Mouse (Mus musculus) C2C12 (cell line): ENCODE measurements around the gene Aff3. TPM values are rescaled to one million over a fixed set of nuclear protein-coding genes. Genes with fewer than 3 reads are reported as not detected.

ENCODE experiments used
- H3K27me3 ChIP-seq: one replicate; pipeline ENCODE4 v1.6.1; 2011; ENCODE audit not compliant: control insufficient read depth, insufficient read depth, insufficient read length
- H3K36me3 ChIP-seq: one replicate; pipeline ENCODE4 v1.6.1; 2011; ENCODE audit not compliant: control insufficient read depth, insufficient read depth
- H3K4me3 ChIP-seq: one replicate; pipeline ENCODE4 v1.5.1; 2011; ENCODE audit warnings: mild to moderate bottlenecking, control low read depth; ENCODE audit not compliant: poor library complexity, insufficient read depth, severe bottlenecking
- H3K79me2 ChIP-seq: one replicate; pipeline ENCODE4 v1.6.1; 2011; ENCODE audit not compliant: control insufficient read depth, insufficient read depth
- H3K79me3 ChIP-seq: one replicate; pipeline ENCODE4 v1.6.1; 2011; ENCODE audit warnings: low read depth, control low read depth
- H3ac ChIP-seq: one replicate; pipeline ENCODE3; 2011; ENCODE audit warnings: low read depth; ENCODE audit not compliant: control insufficient read depth, insufficient read length
- CEBPB ChIP-seq: IDR thresholded peaks from one replicate; pipeline ENCODE4 v1.6.1; 2011; ENCODE audit warnings: low read depth, mild to moderate bottlenecking, control low read depth, moderate library complexity
- CTCF ChIP-seq: IDR thresholded peaks from one replicate; pipeline ENCODE4 v1.5.1; 2011; ENCODE audit not compliant: control insufficient read depth, insufficient read depth, insufficient read length
- FOSL1 ChIP-seq: IDR thresholded peaks from one replicate; pipeline ENCODE4 v1.8.0; 2011; ENCODE audit warnings: mild to moderate bottlenecking, low read length; ENCODE audit not compliant: poor library complexity, insufficient read depth, severe bottlenecking
- MAX ChIP-seq: IDR thresholded peaks from one replicate; pipeline ENCODE4 v1.6.1; 2011; ENCODE audit warnings: mild to moderate bottlenecking, control low read depth
- MYOD1 ChIP-seq: IDR thresholded peaks from one replicate; pipeline ENCODE4 v1.6.1; 2011; ENCODE audit warnings: low read depth; ENCODE audit not compliant: control insufficient read depth, insufficient read length
- MYOG ChIP-seq: IDR thresholded peaks from one replicate; pipeline ENCODE4 v1.6.1; 2011; ENCODE audit not compliant: control insufficient read depth, insufficient read length; ENCODE audit errors: extremely low read depth
- USF1 ChIP-seq: IDR thresholded peaks from one replicate; pipeline ENCODE4 v1.6.1; 2011; ENCODE audit warnings: low read depth, mild to moderate bottlenecking, control low read depth, moderate library complexity
- polyA plus RNA-seq: library from polyadenylated mRNA; unstranded; fragments of >200 nt; fragmentation: generic; extraction: Trizol; gene quantifications from one replicate; pipeline ENCODE4 v1.2.1, GENCODE M21; 2012; ENCODE audit warnings: missing spikeins

Gene Aff3
- polyA plus RNA-seq, 1 experiment = not detected

GRCm38 (mm10) chr1:38318614-38319013 lies 346.1 kb downstream of the Aff3 start:
- no peak overlapping the region for H3ac ChIP-seq
- no peaks in the 10 kb centered on the region for H3K36me3 ChIP-seq
- TF ChIP-seq MAX = no peak
- TF ChIP-seq CEBPB = no peak
- TF ChIP-seq USF1 = no peak
- TF ChIP-seq MYOG = no peak
- H3K79me2 ChIP-seq = no peaks in the 10 kb centered on the region
- H3K27me3 ChIP-seq = no peaks in the 10 kb centered on the region
- H3K4me3 ChIP-seq = no peak overlapping the region
- no peaks in the 10 kb centered on the region for H3K79me3 ChIP-seq

GRCm38 (mm10) chr1:38315992-38316391 lies 348.8 kb downstream of the Aff3 start:
- H3K36me3 ChIP-seq = no peaks in the 10 kb centered on the region
- no peaks in the 10 kb centered on the region for H3K79me3 ChIP-seq
- H3K27me3 ChIP-seq = peaks cover 5% of the 10 kb centered on the region
- H3K4me3 ChIP-seq = no peak overlapping the region
- TF ChIP-seq MAX (no peak), FOSL1 (no peak), MYOD1 (no peak), CEBPB (no peak), MYOG (no peak), USF1 (no peak), CTCF (no peak)
- H3K79me2 ChIP-seq = no peaks in the 10 kb centered on the region
- no peak overlapping the region for H3ac ChIP-seq

DNA sequence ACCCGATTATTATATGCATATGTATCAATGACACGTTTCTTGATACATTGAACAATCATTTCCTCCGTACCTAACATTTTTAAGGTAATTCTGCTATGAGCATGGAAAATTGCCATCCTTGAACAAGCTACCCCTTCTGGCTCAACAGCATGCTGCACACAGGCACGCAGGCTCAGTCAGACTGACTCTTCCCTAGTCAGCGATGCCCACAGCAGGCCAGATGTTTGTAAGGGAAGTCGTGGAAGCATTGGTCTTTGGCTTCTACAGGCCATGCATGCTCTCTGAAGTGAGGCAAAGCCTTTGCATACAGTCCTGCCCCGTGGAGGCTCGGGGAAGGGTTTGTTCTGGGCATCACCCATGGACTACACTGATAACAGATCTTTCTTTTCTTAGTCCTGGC lies 354.3 kb downstream of the Aff3 start:
- Histone ChIP-seq H3K4me3 (no peak overlapping the region), H3ac (no peak overlapping the region), H3K79me2 (no peaks in the 10 kb centered on the region), H3K36me3 (no peaks in the 10 kb centered on the region), H3K27me3 (peaks cover 15% of the 10 kb centered on the region), H3K79me3 (no peaks in the 10 kb centered on the region)
- TF ChIP-seq CTCF (no peak), USF1 (no peak), FOSL1 (no peak)

DNA sequence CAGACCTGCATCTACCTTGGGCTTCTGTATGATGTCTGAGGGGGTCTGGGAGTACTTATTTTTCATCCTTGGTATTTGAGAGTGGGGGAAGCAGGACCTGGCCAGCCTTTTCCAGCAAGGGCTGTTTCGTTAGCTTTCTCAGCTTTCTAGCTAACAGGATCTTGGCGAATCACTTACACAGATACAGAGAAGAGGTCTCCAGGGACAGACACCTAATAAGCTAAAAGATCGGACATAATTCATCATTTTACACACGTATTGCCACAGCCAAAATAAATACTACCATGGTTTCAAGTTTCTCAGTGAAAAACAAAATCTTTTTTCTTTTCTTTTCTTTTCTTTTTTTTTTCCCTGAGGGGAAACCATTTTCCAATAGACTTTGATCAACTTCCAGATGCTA lies 354.7 kb downstream of the Aff3 start:
- Histone ChIP-seq H3K36me3 (no peaks in the 10 kb centered on the region), H3K27me3 (peaks cover 15% of the 10 kb centered on the region), H3ac (no peak overlapping the region), H3K4me3 (no peak overlapping the region), H3K79me2 (no peaks in the 10 kb centered on the region), H3K79me3 (no peaks in the 10 kb centered on the region)
- no peak for TF ChIP-seq MYOG
- no peak for TF ChIP-seq MYOD1
- TF ChIP-seq CTCF = no peak
- TF ChIP-seq FOSL1 = no peak
- no peak for TF ChIP-seq USF1
- TF ChIP-seq MAX = no peak
- TF ChIP-seq CEBPB = no peak

DNA sequence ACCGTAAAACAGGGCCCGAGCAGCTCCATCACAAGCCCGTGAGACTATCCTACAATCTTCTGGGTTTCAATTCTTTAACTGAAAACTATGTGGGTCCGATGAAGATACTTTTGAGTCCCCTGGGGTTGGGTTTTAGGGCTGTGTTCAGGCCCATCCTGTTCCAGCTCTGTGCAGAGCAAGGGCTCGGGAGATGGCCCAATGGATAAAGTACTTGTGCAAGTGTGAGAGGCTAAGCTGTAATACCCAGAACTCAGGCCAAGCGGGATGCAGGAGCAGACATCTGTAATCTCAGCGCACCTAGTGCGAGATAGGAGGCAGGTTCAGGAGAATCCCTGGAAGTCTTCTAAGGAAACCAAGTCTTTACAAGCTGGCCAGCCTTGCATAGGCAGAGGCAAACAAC lies 355.4 kb downstream of the Aff3 start:
- Histone ChIP-seq H3K36me3 (no peaks in the 10 kb centered on the region), H3K79me2 (no peaks in the 10 kb centered on the region), H3K79me3 (no peaks in the 10 kb centered on the region), H3K27me3 (peaks cover 15% of the 10 kb centered on the region), H3K4me3 (no peak overlapping the region), H3ac (no peak overlapping the region)
- no peak for TF ChIP-seq FOSL1
- no peak for TF ChIP-seq MYOD1
- TF ChIP-seq MYOG = no peak
- TF ChIP-seq MAX = no peak
- no peak for TF ChIP-seq USF1

- TF ChIP-seq USF1 (no peak), MYOD1 (no peak), MYOG (no peak), CEBPB (no peak), MAX (no peak), CTCF (no peak), FOSL1 (no peak)
- Histone ChIP-seq H3K79me3 (no peaks in the 10 kb centered on the region), H3K4me3 (no peak overlapping the region), H3ac (no peak overlapping the region), H3K79me2 (no peaks in the 10 kb centered on the region), H3K27me3 (peaks cover 15% of the 10 kb centered on the region), H3K36me3 (no peaks in the 10 kb centered on the region)
Measured at GRCm38 (mm10) chr1:38308705-38308996, 356.1 kb downstream of the Aff3 start.
